Mouse (Mus musculus) ES-E14 (cell line): ENCODE measurements around the gene Olfr1218.

ENCODE experiments used
- CHD2 ChIP-seq: IDR thresholded peaks from 2 replicates; pipeline ENCODE4 v1.6.1; 2014; ENCODE audit warnings: mild to moderate bottlenecking, low read depth, low read length, inconsistent platforms
- HCFC1 ChIP-seq: IDR thresholded peaks from 2 replicates; pipeline ENCODE4 v1.6.1; 2012; ENCODE audit warnings: low read length, inconsistent platforms, borderline replicate concordance; ENCODE audit not compliant: insufficient read depth
- MAFK ChIP-seq: IDR thresholded peaks from 2 replicates; pipeline ENCODE4 v1.6.1; 2014; ENCODE audit warnings: mild to moderate bottlenecking, low read depth, low read length, inconsistent platforms; ENCODE audit not compliant: insufficient read depth
- ZC3H11A ChIP-seq: IDR thresholded peaks from 2 replicates; pipeline ENCODE4 v1.6.1; 2012; ENCODE audit warnings: low read depth, mild to moderate bottlenecking, inconsistent platforms, low read length, borderline replicate concordance
- ZNF384 ChIP-seq: IDR thresholded peaks from 2 replicates; pipeline ENCODE4 v1.6.1; 2012; ENCODE audit warnings: low read depth, low read length, inconsistent platforms

- TF ChIP-seq CHD2 = no peak
- no peak for TF ChIP-seq ZC3H11A
- TF ChIP-seq HCFC1 = no peak
- TF ChIP-seq ZNF384 = no peak
- TF ChIP-seq MAFK = no peak
Measured at GRCm38 (mm10) chr2:89093848-89094247, 32.9 kb upstream of the Olfr1218 start.
